Mouse (Mus musculus): Measurements from ENCODE around the gene Chd2. TPM values are rescaled to one million over a fixed set of nuclear protein-coding genes. Genes with fewer than 3 reads are reported as not detected.
A peak's percentile ranks its signal among the peaks of the same experiment; 100 is the strongest.
"Not testable (repeated sequence)": the region's sequence is repeated elsewhere in the genome, so short reads cannot be mapped to it uniquely, and the experiment has no call there.

The Chd2 gene
- polyA plus RNA-seq, 1 experiment from 2014 or later, result 44.5 TPM

GRCm38 (mm10) chr7:73531506-73532093, 10.0 kb downstream of the Chd2 start:
- Histone ChIP-seq H3K36me3 (ENCODE audit: control insufficient read depth, insufficient read depth, low read length) (no peaks in the 10 kb centered on the region), H3K27me3 (ENCODE audit: control insufficient read depth, insufficient read depth, low read length) (no peaks in the 10 kb centered on the region), H3K9me3 (replicated peaks; ENCODE audit: control insufficient read depth, low read length) (no peaks in the 10 kb centered on the region), H3K4me2 (ENCODE audit: low read depth, low read length) (no peak overlapping the region), H3K9ac (ENCODE audit: low read length) (0 out of 2 replicates have a peak overlapping the region, but pooled peaks have one; percentile 17), H3K4me1 (ENCODE audit: control insufficient read depth, insufficient read depth, low read length) (peaks cover 43% of the 10 kb centered on the region), H3K4me3 (replicated peaks; ENCODE audit: low read length) (no peak overlapping the region), H3K27ac (ENCODE audit: low read length) (peak overlapping the region; percentile 36)
- WGBS, result 69% methylated on average over 7 of the region's 7 CpGs
- no peak for ATAC-seq (ENCODE audit: insufficient read depth, low FRiP score)

- no peak for ATAC-seq (ENCODE audit: insufficient read depth, low FRiP score)
- H3K9me3 ChIP-seq (replicated peaks; ENCODE audit: control insufficient read depth, low read length), result no peaks in the 10 kb centered on the region
- H3K36me3 ChIP-seq (ENCODE audit: control insufficient read depth, insufficient read depth, low read length), result no peaks in the 10 kb centered on the region
- no peak overlapping the region for H3K4me2 ChIP-seq (ENCODE audit: low read depth, low read length)
- H3K4me1 ChIP-seq (ENCODE audit: control insufficient read depth, insufficient read depth, low read length), result peaks cover 39% of the 10 kb centered on the region
- no peaks in the 10 kb centered on the region for H3K27me3 ChIP-seq (ENCODE audit: control insufficient read depth, insufficient read depth, low read length)
- H3K9ac ChIP-seq (ENCODE audit: low read length), result no peak overlapping the region
- WGBS, result 74% methylated on average over 5 of the region's 5 CpGs
- no peak overlapping the region for H3K4me3 ChIP-seq (replicated peaks; ENCODE audit: low read length)
- H3K27ac ChIP-seq (ENCODE audit: low read length), result peak overlapping the region; percentile 16; the same call in 1 of the 2 replicates
Measured at GRCm38 (mm10) chr7:73530846-73531245, 10.8 kb downstream of the Chd2 start.

- no peak overlapping the region for H3K9ac ChIP-seq (ENCODE audit: low read length)
- no peak overlapping the region for H3K4me2 ChIP-seq (ENCODE audit: low read depth, low read length)
- H3K4me1 ChIP-seq (ENCODE audit: control insufficient read depth, insufficient read depth, low read length), result peaks cover 33% of the 10 kb centered on the region
- H3K4me3 ChIP-seq (replicated peaks; ENCODE audit: low read length), result no peak overlapping the region
- WGBS, result 82% methylated on average over 5 of the region's 5 CpGs
- H3K9me3 ChIP-seq (replicated peaks; ENCODE audit: control insufficient read depth, low read length), result no peaks in the 10 kb centered on the region
- no peaks in the 10 kb centered on the region for H3K27me3 ChIP-seq (ENCODE audit: control insufficient read depth, insufficient read depth, low read length)
- ATAC-seq (ENCODE audit: insufficient read depth, low FRiP score), result no peak
- no peaks in the 10 kb centered on the region for H3K36me3 ChIP-seq (ENCODE audit: control insufficient read depth, insufficient read depth, low read length)
- no peak overlapping the region for H3K27ac ChIP-seq (ENCODE audit: low read length)
Measured at GRCm38 (mm10) chr7:73530164-73530563, 11.5 kb downstream of the Chd2 start.

- no peaks in the 10 kb centered on the region for H3K27me3 ChIP-seq (ENCODE audit: control insufficient read depth, insufficient read depth, low read length)
- no peak for ATAC-seq (ENCODE audit: insufficient read depth, low FRiP score)
- H3K27ac ChIP-seq (ENCODE audit: low read length), result no peak overlapping the region
- no peaks in the 10 kb centered on the region for H3K36me3 ChIP-seq (ENCODE audit: control insufficient read depth, insufficient read depth, low read length)
- 89% methylated on average over 6 of the region's 6 CpGs for WGBS
- peaks cover 33% of the 10 kb centered on the region for H3K4me1 ChIP-seq (ENCODE audit: control insufficient read depth, insufficient read depth, low read length)
- no peak overlapping the region for H3K4me2 ChIP-seq (ENCODE audit: low read depth, low read length)
- no peak overlapping the region for H3K4me3 ChIP-seq (replicated peaks; ENCODE audit: low read length)
- H3K9me3 ChIP-seq (replicated peaks; ENCODE audit: control insufficient read depth, low read length), result no peaks in the 10 kb centered on the region
- H3K9ac ChIP-seq (ENCODE audit: low read length), result no peak overlapping the region
Measured at GRCm38 (mm10) chr7:73529261-73529660, 12.4 kb downstream of the Chd2 start.

- not testable (repeated sequence) for H3K4me2 ChIP-seq (ENCODE audit: low read depth, low read length); ATAC-seq (ENCODE audit: insufficient read depth, low FRiP score)
- WGBS, result 84% methylated on average over 7 of the region's 7 CpGs
Measured at GRCm38 (mm10) chr7:73528377-73528894, 13.2 kb downstream of the Chd2 start.

GRCm38 (mm10) chr7:73527225-73527624, 14.4 kb downstream of the Chd2 start:
- 74% methylated on average over 4 of the region's 4 CpGs for WGBS
- Histone ChIP-seq H3K4me2 (ENCODE audit: low read depth, low read length) (no peak overlapping the region), H3K27me3 (ENCODE audit: control insufficient read depth, insufficient read depth, low read length) (no peaks in the 10 kb centered on the region), H3K9me3 (replicated peaks; ENCODE audit: control insufficient read depth, low read length) (no peaks in the 10 kb centered on the region), H3K36me3 (ENCODE audit: control insufficient read depth, insufficient read depth, low read length) (no peaks in the 10 kb centered on the region), H3K27ac (ENCODE audit: low read length) (peak overlapping the region; percentile 46), H3K4me3 (replicated peaks; ENCODE audit: low read length) (no peak overlapping the region), H3K4me1 (ENCODE audit: control insufficient read depth, insufficient read depth, low read length) (peaks cover 20% of the 10 kb centered on the region), H3K9ac (ENCODE audit: low read length) (no peak overlapping the region)
- ATAC-seq (ENCODE audit: insufficient read depth, low FRiP score), result no peak

More at GRCm38 (mm10) chr7:73528377-73528894, 13.2 kb downstream of the Chd2 start:
- peaks cover 28% of the 10 kb centered on the region for H3K4me1 ChIP-seq (ENCODE audit: control insufficient read depth, insufficient read depth, low read length)
- H3K36me3 ChIP-seq (ENCODE audit: control insufficient read depth, insufficient read depth, low read length); H3K4me3 ChIP-seq (replicated peaks; ENCODE audit: low read length); H3K27me3 ChIP-seq (ENCODE audit: control insufficient read depth, insufficient read depth, low read length); H3K9me3 ChIP-seq (replicated peaks; ENCODE audit: control insufficient read depth, low read length); H3K27ac ChIP-seq (ENCODE audit: low read length); H3K9ac ChIP-seq (ENCODE audit: low read length): not testable (repeated sequence)

GRCm38 (mm10) chr7:73524454-73524952, 17.1 kb downstream of the Chd2 start:
- Histone ChIP-seq H3K4me2 (ENCODE audit: low read depth, low read length) (peak overlapping the region; percentile 33; the same call in 1 of the 2 replicates), H3K9ac (ENCODE audit: low read length) (peak overlapping the region; percentile 43; the same call in 1 of the 2 replicates)

GRCm38 (mm10) chr7:73523608-73524259, 17.9 kb downstream of the Chd2 start:
- Histone ChIP-seq H3K9ac (ENCODE audit: low read length) (no peak overlapping the region), H3K36me3 (ENCODE audit: control insufficient read depth, insufficient read depth, low read length) (peaks cover 8% of the 10 kb centered on the region; the same call in 1 of the 2 replicates), H3K4me3 (replicated peaks; ENCODE audit: low read length) (no peak overlapping the region), H3K9me3 (replicated peaks; ENCODE audit: control insufficient read depth, low read length) (no peaks in the 10 kb centered on the region), H3K4me1 (ENCODE audit: control insufficient read depth, insufficient read depth, low read length) (peaks cover 20% of the 10 kb centered on the region), H3K4me2 (ENCODE audit: low read depth, low read length) (no peak overlapping the region), H3K27ac (ENCODE audit: low read length) (peak overlapping the region; percentile 67), H3K27me3 (ENCODE audit: control insufficient read depth, insufficient read depth, low read length) (no peaks in the 10 kb centered on the region)
- no peak for ATAC-seq (ENCODE audit: insufficient read depth, low FRiP score)
- WGBS, result 68% methylated on average over 1 of the region's 1 CpGs

More at GRCm38 (mm10) chr7:73524454-73524952, 17.1 kb downstream of the Chd2 start:
- Histone ChIP-seq H3K9me3 (replicated peaks; ENCODE audit: control insufficient read depth, low read length) (no peaks in the 10 kb centered on the region), H3K27me3 (ENCODE audit: control insufficient read depth, insufficient read depth, low read length) (no peaks in the 10 kb centered on the region), H3K4me1 (ENCODE audit: control insufficient read depth, insufficient read depth, low read length) (peaks cover 15% of the 10 kb centered on the region), H3K4me3 (replicated peaks; ENCODE audit: low read length) (no peak overlapping the region), H3K36me3 (ENCODE audit: control insufficient read depth, insufficient read depth, low read length) (peaks cover 3% of the 10 kb centered on the region; the same call in 1 of the 2 replicates), H3K27ac (ENCODE audit: low read length) (peak overlapping the region; percentile 96)
- WGBS, result 8% methylated on average over 9 of the region's 9 CpGs
- peak; percentile 86 for ATAC-seq (ENCODE audit: insufficient read depth, low FRiP score)

GRCm38 (mm10) chr7:73523183-73523582, 18.4 kb downstream of the Chd2 start:
- no peak overlapping the region for H3K27ac ChIP-seq (ENCODE audit: low read length)
- no peak overlapping the region for H3K4me2 ChIP-seq (ENCODE audit: low read depth, low read length)
- H3K27me3 ChIP-seq (ENCODE audit: control insufficient read depth, insufficient read depth, low read length), result no peaks in the 10 kb centered on the region
- peaks cover 20% of the 10 kb centered on the region for H3K4me1 ChIP-seq (ENCODE audit: control insufficient read depth, insufficient read depth, low read length)
- H3K9ac ChIP-seq (ENCODE audit: low read length), result no peak overlapping the region
- no peak for ATAC-seq (ENCODE audit: insufficient read depth, low FRiP score)
- WGBS, result 63% methylated on average over 6 of the region's 6 CpGs
- peaks cover 8% of the 10 kb centered on the region; the same call in 1 of the 2 replicates for H3K36me3 ChIP-seq (ENCODE audit: control insufficient read depth, insufficient read depth, low read length)
- no peak overlapping the region for H3K4me3 ChIP-seq (replicated peaks; ENCODE audit: low read length)
- no peaks in the 10 kb centered on the region for H3K9me3 ChIP-seq (replicated peaks; ENCODE audit: control insufficient read depth, low read length)

All from stomach, embryonic 16.5 days (tissue).